Mouse (Mus musculus): Measurements from ENCODE around the gene Ntsr1. TPM values are rescaled to one million over a fixed set of nuclear protein-coding genes. Genes with fewer than 3 reads are reported as not detected.
A peak's percentile ranks its signal among the peaks of the same experiment; 100 is the strongest.

The Ntsr1 gene
- total RNA-seq, 2 experiments from 2014 or later, result not detected

DNA sequence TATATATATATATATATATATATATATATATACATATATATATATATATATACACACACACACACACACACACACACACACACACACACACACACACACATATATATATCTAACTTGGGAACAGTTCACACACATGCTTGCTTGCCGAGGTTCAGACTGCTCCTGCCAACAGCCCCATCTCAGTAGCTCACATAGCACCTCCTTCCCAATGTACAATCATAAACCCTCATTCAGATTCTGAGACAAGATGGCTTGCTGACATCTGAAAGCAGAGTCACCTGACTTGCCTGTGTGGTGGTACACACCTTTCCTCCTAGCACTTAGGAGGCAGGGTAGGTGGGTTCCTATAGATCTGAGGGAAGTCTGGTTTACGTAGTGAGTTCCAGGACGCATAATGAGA is 52.6 kb downstream of the Ntsr1 start:
- no peak for DNase-seq
- intact Hi-C loops (cut with DNase I), result no loop called here

DNA sequence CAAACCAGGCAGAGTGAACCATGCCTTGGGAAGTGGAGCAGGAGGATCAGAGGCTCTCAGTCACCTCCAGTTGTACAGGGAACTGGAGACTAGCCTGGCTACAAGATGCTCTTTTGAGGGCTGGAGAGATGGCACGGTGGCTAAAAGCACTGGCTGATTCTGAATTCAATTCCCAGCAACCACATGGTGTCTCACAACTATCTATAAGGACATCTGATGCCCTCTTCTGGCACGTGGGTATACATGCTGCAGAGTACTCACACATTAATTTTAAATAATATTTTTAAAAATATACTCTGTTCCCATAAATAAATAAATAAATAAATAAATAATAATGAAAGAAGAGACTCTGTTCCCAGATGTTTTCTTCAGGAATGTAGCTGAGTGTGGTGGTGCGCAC is 55.4 kb downstream of the Ntsr1 start:
- intact Hi-C loops (cut with DNase I), result no loop called here
- no peak for DNase-seq

DNA sequence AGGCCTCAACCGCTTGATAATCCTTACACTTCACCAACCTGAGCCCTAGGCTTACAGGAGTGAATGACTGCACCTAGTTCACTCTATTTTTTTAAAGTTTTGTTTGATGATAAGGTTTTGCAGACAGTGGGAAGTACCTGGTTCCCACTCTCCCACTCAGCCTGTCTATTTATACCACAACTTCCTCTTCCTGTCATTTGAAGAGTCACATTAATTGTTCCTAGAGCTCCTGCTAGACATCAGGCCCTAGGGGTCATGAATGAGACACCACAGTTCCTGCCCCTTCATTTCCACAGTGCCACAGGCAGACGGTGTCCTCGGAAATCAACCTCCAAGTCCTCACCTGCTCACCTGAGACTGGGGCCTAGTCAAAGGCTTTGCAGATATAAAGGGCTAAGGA is 56.7 kb downstream of the Ntsr1 start:
- intact Hi-C loops (cut with DNase I), result no loop called here
- DNase-seq, result no peak

DNA sequence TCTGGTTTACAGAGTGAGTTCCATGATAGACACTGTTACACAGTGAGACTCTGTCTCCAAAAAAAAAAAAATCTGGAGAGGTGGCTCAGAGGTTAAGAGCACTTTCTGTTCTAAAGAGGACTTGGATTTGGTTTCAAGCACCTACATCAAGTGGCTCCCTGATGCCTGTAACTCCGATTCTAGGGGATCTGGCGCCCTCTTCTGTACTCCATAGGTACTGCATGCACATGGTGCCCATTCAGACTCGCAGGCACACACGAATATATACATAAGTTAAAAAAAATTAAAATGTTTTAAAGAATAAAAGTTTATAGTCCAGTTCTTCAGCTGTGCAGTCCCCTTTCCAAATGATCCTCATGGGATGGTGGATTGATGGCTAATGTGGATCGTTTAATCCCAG is 60.5 kb downstream of the Ntsr1 start:
- DNase-seq, result no peak
- intact Hi-C loops (cut with DNase I), result loop anchor here (1.0 kb wide), 1 partner anchor 87 kb away; no protein-coding TSS in a partner anchor

DNA sequence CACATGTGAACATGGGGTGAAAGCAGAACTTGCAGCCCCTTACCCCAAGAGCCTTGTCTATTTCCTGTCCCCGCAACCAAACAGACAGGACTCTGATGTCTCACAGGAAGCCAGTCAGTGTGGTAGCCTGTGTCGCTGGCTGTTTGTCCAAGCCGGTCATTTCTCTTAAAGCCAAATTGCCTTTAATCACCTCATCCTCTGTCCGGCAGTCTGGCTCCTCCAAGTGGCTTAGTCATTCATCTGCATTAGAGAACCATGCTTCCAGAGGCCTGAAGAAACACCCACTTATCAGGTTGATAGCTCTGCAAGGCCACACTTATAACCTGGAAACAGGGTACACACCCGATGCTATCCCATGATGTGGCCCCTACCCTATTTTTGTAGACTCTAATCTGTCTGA is 62.4 kb downstream of the Ntsr1 start:
- DNase-seq, result no peak
- intact Hi-C loops (cut with DNase I), result no loop called here

DNA sequence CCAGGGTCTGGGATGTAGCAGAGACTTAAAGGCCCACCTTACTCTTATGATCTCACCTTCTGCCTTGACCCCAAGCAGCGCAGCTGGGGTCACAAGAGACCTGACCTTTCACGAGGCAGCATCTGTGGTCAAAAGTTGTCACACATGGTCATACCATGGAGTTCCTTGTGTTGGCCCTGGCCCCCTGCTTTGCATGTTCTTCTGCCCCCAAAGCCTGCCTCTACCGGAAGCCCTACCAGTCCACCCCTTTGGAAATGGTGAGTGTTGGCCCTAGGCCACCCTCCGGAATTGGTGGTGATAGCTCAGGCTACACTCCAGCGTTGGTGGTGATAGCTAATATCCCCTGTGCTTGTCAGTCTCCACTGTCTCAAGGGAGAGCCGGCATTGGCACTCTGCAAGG is 63.5 kb downstream of the Ntsr1 start:
- no peak for DNase-seq
- intact Hi-C loops (cut with DNase I), result no loop called here

DNA sequence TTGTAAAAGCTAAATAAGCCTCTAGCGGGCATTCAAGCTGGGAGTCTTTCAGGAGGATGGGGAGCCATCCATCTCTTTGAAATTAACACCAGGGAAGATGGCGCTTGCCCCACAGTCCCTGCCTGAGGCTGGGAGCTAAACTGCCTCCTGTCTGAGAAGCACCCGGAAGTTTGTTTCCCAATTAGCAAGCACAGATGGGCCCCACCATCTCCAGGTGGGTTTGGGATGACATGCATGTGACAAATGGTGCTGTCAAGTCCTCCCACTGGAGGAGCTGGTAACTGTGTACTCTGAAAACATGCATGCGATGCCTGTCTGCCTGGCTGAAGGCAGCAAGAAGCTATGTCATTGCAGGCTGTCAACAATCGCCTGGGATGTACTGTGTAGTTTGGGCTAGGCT is 64.1 kb downstream of the Ntsr1 start:
- intact Hi-C loops (cut with DNase I), result no loop called here

DNA sequence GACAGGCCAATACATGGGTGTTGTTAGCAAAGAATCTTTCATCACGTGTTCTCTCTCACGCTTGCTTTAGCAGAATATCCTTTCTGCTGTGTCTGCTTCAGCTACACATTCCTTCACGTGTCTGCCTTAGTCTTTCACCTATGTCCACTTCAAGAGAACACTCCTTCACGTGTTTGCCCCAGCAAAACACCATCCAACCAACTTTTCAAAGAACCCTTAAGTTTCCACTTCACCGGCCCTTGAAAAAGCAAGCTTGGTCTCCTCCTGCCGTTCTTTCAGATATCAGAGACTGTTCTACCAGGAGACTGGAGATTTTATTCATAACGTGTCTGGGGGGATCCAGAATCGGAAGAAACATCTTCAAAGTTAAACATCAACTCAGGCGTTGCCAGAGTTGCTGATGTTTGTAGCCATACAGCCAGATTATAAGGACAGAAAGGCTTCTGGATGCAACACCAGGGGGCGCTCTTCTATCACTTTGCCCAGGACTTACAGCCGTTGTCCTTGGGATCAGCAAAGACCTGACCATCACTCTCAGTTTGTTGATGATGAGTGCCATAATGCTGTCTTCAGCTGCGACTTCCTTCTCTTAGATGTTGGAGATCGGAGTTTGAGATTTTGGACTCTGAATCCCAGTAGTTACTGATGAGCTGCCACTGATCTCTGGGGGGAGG is 66.6 kb downstream of the Ntsr1 start:
- intact Hi-C loops (cut with DNase I), result no loop called here
- DNase-seq, result peak; percentile 64 to 74

More for the DNA sequence above, 64.1 kb downstream of the Ntsr1 start:
- DNase-seq, result no peak

DNA sequence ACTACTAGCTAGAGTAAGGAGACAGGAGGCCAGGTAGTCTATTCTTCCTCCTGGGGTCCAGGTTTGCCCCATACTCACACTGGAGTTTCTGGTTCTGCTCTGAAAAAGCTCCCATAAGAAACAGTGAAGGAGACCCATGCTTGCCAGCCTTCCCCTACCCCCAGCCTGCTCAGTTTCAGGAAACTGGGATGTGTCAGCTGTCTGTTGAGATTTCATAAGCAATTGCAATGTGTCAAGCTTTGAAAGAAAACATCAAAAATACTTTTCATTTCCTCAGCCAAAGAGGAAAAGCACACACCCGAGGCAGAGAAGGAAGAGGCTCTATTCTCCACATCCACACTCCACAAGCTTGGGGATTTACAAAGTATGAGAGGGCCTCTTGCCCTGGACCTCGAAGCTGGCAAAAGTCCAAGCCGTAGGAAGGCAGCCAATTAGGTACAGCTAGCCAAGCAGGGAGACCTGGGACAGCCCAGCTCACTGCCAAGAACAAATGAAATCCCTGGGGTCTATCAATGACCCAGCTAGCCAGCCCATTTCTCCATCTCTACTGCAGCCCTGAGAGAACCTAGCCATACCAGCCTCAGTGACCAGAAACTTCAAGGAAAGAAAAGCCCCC is 69.4 kb downstream of the Ntsr1 start:
- intact Hi-C loops (cut with DNase I), result no loop called here

DNA sequence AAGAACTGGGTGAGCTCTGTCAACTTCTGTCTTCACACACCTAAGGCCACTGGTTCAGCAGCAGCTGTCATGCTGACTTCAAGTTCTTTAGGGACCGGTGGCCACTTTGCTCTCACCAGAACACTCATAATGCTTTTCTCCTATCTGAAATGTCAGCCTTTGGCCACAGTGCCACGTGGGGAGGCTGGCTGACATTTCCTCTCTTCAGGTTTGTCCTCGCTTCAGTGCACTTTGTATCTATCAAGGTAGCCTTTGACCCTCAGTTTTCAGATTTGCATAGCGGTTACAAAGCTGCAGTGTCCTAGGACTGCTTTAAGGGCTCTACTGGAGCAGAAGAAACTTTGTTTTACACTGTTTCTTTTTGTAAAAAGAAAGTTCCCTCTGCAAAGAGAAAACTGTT is 76.7 kb downstream of the Ntsr1 start:
- no peak for DNase-seq
- intact Hi-C loops (cut with DNase I), result loop anchor here (5.0 kb wide), 1 partner anchor 299 kb away; no protein-coding TSS in a partner anchor

More for the DNA sequence above, 69.4 kb downstream of the Ntsr1 start:
- peak; percentile 70 to 75 for DNase-seq

DNA sequence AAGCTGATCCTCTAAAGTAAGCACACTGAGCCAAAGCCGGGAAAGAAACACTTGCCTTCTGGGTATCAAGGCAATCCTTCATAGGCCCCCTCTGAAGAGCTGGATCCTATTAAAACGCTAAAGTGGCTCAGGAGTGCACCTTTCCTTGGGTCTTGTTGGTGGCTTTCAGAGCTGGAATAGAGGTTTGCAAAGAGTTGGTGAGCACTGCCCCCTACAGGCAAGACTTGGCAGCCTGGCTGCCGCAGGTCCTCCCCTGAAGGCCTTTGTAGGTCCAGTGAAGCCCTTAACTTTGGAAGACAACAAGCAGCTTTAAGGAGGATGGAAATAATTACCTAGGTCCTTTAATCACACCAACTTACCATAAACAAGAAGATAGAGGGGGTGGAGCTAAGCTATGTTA is 78.9 kb downstream of the Ntsr1 start:
- DNase-seq, result peak; percentile 78 to 84
- intact Hi-C loops (cut with DNase I), result loop anchor here (1.0 to 5.0 kb wide), 3 partner anchors 105 to 301 kb away; no protein-coding TSS in a partner anchor

DNA sequence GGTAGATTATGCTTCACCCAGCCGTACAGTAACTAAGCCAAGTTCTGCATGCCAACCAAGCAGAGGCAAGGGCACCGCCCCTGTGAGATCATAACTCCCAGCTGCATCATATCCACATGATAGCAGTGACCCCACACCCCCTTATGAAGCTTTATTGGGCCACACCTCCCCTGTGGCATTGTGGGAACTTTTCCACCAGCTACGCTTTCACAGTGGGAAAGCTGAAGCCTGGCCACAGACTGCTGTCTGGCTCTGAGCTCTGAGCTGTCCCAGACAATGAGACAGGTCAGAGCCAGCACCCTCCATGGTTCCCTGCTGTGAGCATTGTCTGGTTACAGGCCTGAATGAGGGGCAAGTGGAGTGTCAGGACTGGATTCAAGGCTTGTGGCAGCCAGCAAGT is 81.2 kb downstream of the Ntsr1 start, which contains the start of gene Mrgbp:
Gene Mrgbp (plus strand): TSS at position 303 of the 400 bp plus-strand sequence.
- DNase-seq, result peak in 1 of 2 experiments; percentile 26
- intact Hi-C loops (cut with DNase I), result loop anchor here (2.0 kb wide), 1 partner anchor 198 kb away; no protein-coding TSS in a partner anchor

DNA sequence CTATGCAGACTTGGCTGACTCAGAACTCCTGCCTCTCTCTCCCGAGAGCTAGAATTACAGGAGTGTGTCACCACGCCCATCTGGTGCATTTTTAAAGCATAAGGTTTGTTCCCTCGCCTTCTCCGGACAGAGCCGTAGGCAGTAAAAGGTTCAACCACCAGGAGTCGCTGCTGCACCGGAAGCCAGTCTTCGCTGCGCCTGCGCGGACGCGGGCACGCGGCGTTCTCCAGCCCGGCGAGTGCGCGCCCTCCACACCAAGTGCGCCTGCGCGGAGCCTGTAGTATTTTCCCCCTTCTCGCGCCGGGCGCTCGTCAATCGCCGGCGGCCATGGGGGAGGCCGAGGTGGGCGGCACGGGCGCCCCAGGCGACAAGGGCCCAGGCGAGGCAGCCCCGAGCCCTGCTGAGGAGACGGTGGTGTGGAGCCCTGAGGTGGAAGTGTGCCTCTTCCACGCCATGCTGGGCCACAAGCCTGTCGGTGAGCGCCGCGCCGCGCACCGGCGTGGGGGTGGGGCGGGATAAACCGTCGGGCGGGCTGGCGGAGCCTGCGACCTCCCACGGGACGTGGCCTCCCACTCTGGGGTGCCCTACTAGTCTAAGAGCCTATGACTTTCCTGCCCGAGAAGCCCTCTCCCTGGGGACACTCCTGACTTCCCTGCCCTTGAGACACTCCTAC is 82.8 kb downstream of the Ntsr1 start:
- DNase-seq, result peak; percentile 99
- intact Hi-C loops (cut with DNase I), result loop anchor here (1.0 kb wide), 1 partner anchor 163 kb away; no protein-coding TSS in a partner anchor

DNA sequence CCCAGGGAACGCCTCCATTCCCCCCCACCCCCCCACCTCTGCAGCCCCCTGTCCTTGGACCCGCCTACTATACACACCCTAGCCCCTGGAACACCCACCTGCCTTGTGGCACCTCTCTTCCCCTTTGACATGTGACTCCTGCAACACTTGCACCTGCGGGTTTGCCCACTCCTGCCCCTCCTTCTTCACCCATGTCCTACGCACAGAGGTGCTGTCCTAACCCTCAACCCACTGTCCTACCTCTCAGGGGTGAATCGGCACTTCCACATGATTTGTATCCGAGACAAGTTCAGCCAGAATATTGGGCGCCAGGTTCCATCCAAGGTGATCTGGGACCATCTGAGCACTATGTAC is 83.4 kb downstream of the Ntsr1 start:
- DNase-seq, result no peak
- intact Hi-C loops (cut with DNase I), result no loop called here

DNA sequence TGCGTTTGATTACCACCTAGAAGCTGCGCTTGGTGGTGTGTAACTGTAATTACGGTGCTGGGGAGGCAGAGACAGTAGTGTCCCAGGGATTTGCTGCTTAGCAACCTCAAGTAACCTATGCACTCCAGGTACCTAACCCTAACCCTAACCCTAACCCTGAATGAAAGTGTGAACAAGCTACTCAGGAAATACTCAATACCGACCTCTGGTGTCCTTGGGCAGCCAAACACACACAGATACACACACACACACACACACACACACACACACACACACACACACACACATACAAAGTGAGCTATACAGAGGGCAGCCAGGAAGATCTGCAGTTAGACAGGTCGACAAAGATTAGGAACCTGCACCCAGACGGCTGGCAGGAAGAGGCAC is 89.0 kb downstream of the Ntsr1 start:
- DNase-seq, result no peak
- intact Hi-C loops (cut with DNase I), result loop anchor here (5.0 kb wide), 1 partner anchor 89 kb away; no protein-coding TSS in a partner anchor

DNA sequence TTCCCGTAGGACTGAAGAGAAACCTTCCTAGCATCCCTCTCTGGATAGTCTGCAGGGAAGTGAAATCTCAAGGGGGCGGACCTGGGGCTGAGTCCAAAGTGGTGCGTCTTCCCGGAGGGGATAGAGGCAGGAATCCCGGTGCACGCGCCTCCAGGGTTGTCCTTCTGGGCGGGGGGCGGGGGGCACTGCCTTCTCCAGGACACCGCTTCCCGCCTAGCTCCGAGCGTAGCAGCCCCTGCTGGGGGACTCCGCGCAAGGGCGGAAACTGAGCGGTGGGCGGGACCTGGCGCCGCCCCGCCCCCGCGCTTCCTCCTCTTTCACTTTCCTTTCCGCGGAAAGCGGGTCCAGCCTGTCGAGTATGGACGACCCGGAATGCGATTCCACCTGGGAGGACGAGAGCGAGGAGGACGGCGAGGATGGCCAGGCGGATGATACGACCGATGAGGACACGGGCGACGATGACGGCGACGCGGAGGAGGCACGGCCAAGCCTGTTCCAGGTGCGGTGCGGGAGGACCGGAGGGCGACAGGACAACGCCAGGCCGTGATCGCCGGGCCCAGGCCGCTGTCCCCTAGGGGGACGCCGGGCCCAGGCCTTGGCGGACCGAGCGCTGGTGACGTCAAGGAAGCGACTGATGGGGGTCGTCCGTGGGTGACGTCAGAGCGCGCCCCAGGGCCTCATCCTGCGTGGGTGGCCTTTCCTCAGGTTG is 89.5 kb downstream of the Ntsr1 start, which contains the start of gene Ogfr:
Gene Ogfr (plus strand): TSS at position 123 of the 709 bp plus-strand sequence.
- peak; percentile 87 to 90 for DNase-seq
- intact Hi-C loops (cut with DNase I), result loop anchor here (5.0 kb wide), 1 partner anchor 88 kb away; no protein-coding TSS in a partner anchor
